Mouse (Mus musculus) lung, adult 2 months (tissue): ENCODE data around the gene Skp2.

ENCODE experiments used
- CTCF ChIP-seq: fragments of 200-500 bp; IDR thresholded peaks from 2 replicates; pipeline ENCODE4 v1.5.1; 2011; ENCODE audit warnings: mild to moderate bottlenecking, low read length, control low read depth; ENCODE audit not compliant: insufficient read depth
- POLR2A ChIP-seq: fragments of 200-500 bp; IDR thresholded peaks from 2 replicates; pipeline ENCODE4 v1.6.1; 2011; ENCODE audit warnings: low read depth, mild to moderate bottlenecking, control low read depth, low read length, borderline replicate concordance; ENCODE audit errors: extremely low read depth

- TF ChIP-seq CTCF (no peak), POLR2A (no peak)
Measured at GRCm38 (mm10) chr15:9124856-9125255, 30.4 kb downstream of the Skp2 start.
